Mouse (Mus musculus) CH12.LX (cell line): ENCODE measurements around the gene Gpr146. TPM values are rescaled to one million over a fixed set of nuclear protein-coding genes. Genes with fewer than 3 reads are reported as not detected.
A peak's percentile ranks its signal among the peaks of the same experiment; 100 is the strongest.

Experiments
- DNase-seq: peaks from one replicate; pipeline ENCODE4 v3.0.0-alpha.2; 2013; ENCODE audit errors: extremely low read depth
- H3K27ac ChIP-seq: 2 replicates; pipeline ENCODE4 v1.5.1; 2012; ENCODE audit warnings: low read depth, mild to moderate bottlenecking, control low read depth, moderate library complexity; ENCODE audit not compliant: insufficient read depth
- H3K27me3 ChIP-seq: replicated peaks from 2 replicates; pipeline ENCODE3; 2012; ENCODE audit warnings: inconsistent platforms
- H3K36me3 ChIP-seq, 2 experiments: replicated peaks in 1 of 2; 2 replicates each; pipeline versions ENCODE3 to v1.6.1; 2012; ENCODE audit warnings: inconsistent platforms in 1 of 2, low read length in 1 of 2, mild to moderate bottlenecking in 1 of 2, mixed read lengths in 1 of 2, moderate library complexity in 1 of 2; ENCODE audit not compliant: control insufficient read depth in 1 of 2, insufficient read depth in 1 of 2
- H3K4me1 ChIP-seq, 2 experiments: 2 replicates each; pipeline ENCODE4 v1.6.1; 2012; ENCODE audit warnings: inconsistent platforms in 1 of 2, moderate library complexity in 1 of 2; ENCODE audit not compliant: insufficient read depth in 2 of 2, control insufficient read depth in 1 of 2
- H3K4me2 ChIP-seq: 2 replicates; pipeline ENCODE4 v1.6.1; 2012; ENCODE audit warnings: low read depth, mild to moderate bottlenecking, control low read depth; ENCODE audit not compliant: poor library complexity, insufficient read depth, severe bottlenecking
- H3K4me3 ChIP-seq, 3 experiments: fragments of 150-350 bp in 1 of 3; sonication (generic) in 1 of 3; replicated peaks in 1 of 3; 2 replicates each; pipeline versions ENCODE3 to v1.5.1; 2011 to 2012; ENCODE audit warnings: low read depth in 2 of 3, low read length in 2 of 3, mild to moderate bottlenecking in 2 of 3, moderate library complexity in 2 of 3, control low read depth in 1 of 3, improper control_type of control experiment in 1 of 3, inconsistent platforms in 1 of 3, mixed read lengths in 1 of 3; ENCODE audit not compliant: poor library complexity in 1 of 3
- H3K79me2 ChIP-seq: replicated peaks from 2 replicates; pipeline ENCODE4 v1.6.1; 2012; ENCODE audit warnings: mild to moderate bottlenecking, moderate library complexity; ENCODE audit not compliant: control insufficient read depth, poor library complexity, insufficient read depth, severe bottlenecking; ENCODE audit errors: extremely low read depth
- H3K9ac ChIP-seq: 2 replicates; pipeline ENCODE4 v1.6.1; 2012; ENCODE audit warnings: low read depth, mild to moderate bottlenecking, control low read depth, moderate library complexity; ENCODE audit not compliant: insufficient read depth
- H3K9me3 ChIP-seq: replicated peaks from 2 replicates; pipeline ENCODE3; 2012; ENCODE audit warnings: low read length, inconsistent platforms, mixed read lengths
- CHD1 ChIP-seq: IDR thresholded peaks from 2 replicates; pipeline ENCODE4 v1.6.1; 2012; ENCODE audit warnings: low read depth, low read length, improper control_type of control experiment, inconsistent platforms
- CHD2 ChIP-seq: IDR thresholded peaks from 2 replicates; pipeline ENCODE4 v1.6.1; 2011; ENCODE audit warnings: low read length, improper control_type of control experiment
- CTCF ChIP-seq, 2 experiments: IDR thresholded peaks in 1 of 2; conservative IDR thresholded peaks in 1 of 2; 2 replicates each; pipeline ENCODE4 v1.5.1; 2011 to 2012; ENCODE audit warnings: low read depth in 2 of 2, low read length in 2 of 2, improper control_type of control experiment in 1 of 2, inconsistent platforms in 1 of 2, mild to moderate bottlenecking in 1 of 2, moderate library complexity in 1 of 2
- E2F4 ChIP-seq: IDR thresholded peaks from 2 replicates; pipeline ENCODE4 v1.6.1; 2011; ENCODE audit warnings: low read depth, low read length, improper control_type of control experiment; ENCODE audit not compliant: insufficient replicate concordance
- ELF1 ChIP-seq: IDR thresholded peaks from 2 replicates; pipeline ENCODE4 v1.6.1; 2014; ENCODE audit warnings: low read depth, mild to moderate bottlenecking, inconsistent platforms, low read length, improper control_type of control experiment
- EP300 ChIP-seq: IDR thresholded peaks from 2 replicates; pipeline ENCODE4 v1.6.1; 2011; ENCODE audit warnings: low read length, improper control_type of control experiment
- ETS1 ChIP-seq: conservative IDR thresholded peaks from 2 replicates; pipeline ENCODE4 v1.6.1; 2012; ENCODE audit warnings: low read depth, mild to moderate bottlenecking, inconsistent platforms, low read length, improper control_type of control experiment, moderate library complexity
- GABPA ChIP-seq: IDR thresholded peaks from 2 replicates; pipeline ENCODE4 v1.6.1; 2012; ENCODE audit warnings: low read depth, low read length, improper control_type of control experiment, inconsistent platforms; ENCODE audit not compliant: insufficient replicate concordance
- HCFC1 ChIP-seq: IDR thresholded peaks from 2 replicates; pipeline ENCODE4 v1.6.1; 2012; ENCODE audit warnings: low read depth, mild to moderate bottlenecking, inconsistent platforms, low read length, improper control_type of control experiment
- JUND ChIP-seq: conservative IDR thresholded peaks from 2 replicates; pipeline ENCODE4 v1.6.1; 2011; ENCODE audit warnings: low read depth, low read length, improper control_type of control experiment
- KAT2A ChIP-seq: IDR thresholded peaks from 2 replicates; pipeline ENCODE4 v1.6.1; 2012; ENCODE audit warnings: low read length, improper control_type of control experiment, inconsistent platforms; ENCODE audit not compliant: insufficient replicate concordance
- MAFK ChIP-seq: IDR thresholded peaks from 2 replicates; pipeline ENCODE4 v1.6.1; 2011; ENCODE audit warnings: low read length, improper control_type of control experiment; ENCODE audit not compliant: insufficient replicate concordance
- MAZ ChIP-seq: IDR thresholded peaks from 2 replicates; pipeline ENCODE4 v1.6.1; 2012; ENCODE audit warnings: low read depth, mild to moderate bottlenecking, inconsistent platforms, low read length, improper control_type of control experiment, moderate library complexity
- MXI1 ChIP-seq: IDR thresholded peaks from 2 replicates; pipeline ENCODE4 v1.6.1; 2011; ENCODE audit warnings: mild to moderate bottlenecking, low read depth, low read length, improper control_type of control experiment
- MYC ChIP-seq: IDR thresholded peaks from 2 replicates; pipeline ENCODE4 v1.6.1; 2011; ENCODE audit warnings: low read depth, mild to moderate bottlenecking, improper control_type of control experiment, low read length
- NELFE ChIP-seq: IDR thresholded peaks from 2 replicates; pipeline ENCODE4 v1.6.1; 2011; ENCODE audit warnings: low read depth, low read length, improper control_type of control experiment
- PAX5 ChIP-seq: IDR thresholded peaks from 2 replicates; pipeline ENCODE4 v1.6.1; 2012; ENCODE audit warnings: low read length, inconsistent platforms, mixed read lengths
- POLR2AphosphoS2 ChIP-seq: IDR thresholded peaks from 2 replicates; pipeline ENCODE4 v1.6.1; 2011; ENCODE audit warnings: low read depth, low read length, improper control_type of control experiment
- RAD21 ChIP-seq: IDR thresholded peaks from 2 replicates; pipeline ENCODE4 v1.6.1; 2011; ENCODE audit warnings: low read depth, mild to moderate bottlenecking, low read length, improper control_type of control experiment, moderate library complexity
- SIN3A ChIP-seq: IDR thresholded peaks from 2 replicates; pipeline ENCODE4 v1.6.1; 2012; ENCODE audit warnings: low read length, improper control_type of control experiment, inconsistent platforms
- SMC3 ChIP-seq: IDR thresholded peaks from 2 replicates; pipeline ENCODE4 v1.6.1; 2011; ENCODE audit warnings: low read depth, low read length, improper control_type of control experiment
- TCF12 ChIP-seq: IDR thresholded peaks from 2 replicates; pipeline ENCODE4 v1.6.1; 2014; ENCODE audit warnings: low read depth, mild to moderate bottlenecking, inconsistent platforms, low read length, improper control_type of control experiment
- UBTF ChIP-seq: IDR thresholded peaks from 2 replicates; pipeline ENCODE4 v1.6.1; 2012; ENCODE audit warnings: low read depth, mild to moderate bottlenecking, inconsistent platforms, low read length, improper control_type of control experiment, moderate library complexity
- USF1 ChIP-seq: IDR thresholded peaks from 2 replicates; pipeline ENCODE4 v1.6.1; 2014; ENCODE audit warnings: low read depth, mild to moderate bottlenecking, inconsistent platforms, low read length, improper control_type of control experiment
- USF2 ChIP-seq: conservative IDR thresholded peaks from 2 replicates; pipeline ENCODE4 v1.6.1; 2011; ENCODE audit warnings: low read depth, low read length, improper control_type of control experiment
- ZNF384 ChIP-seq: IDR thresholded peaks from 2 replicates; pipeline ENCODE4 v1.6.1; 2012; ENCODE audit warnings: low read depth, low read length, improper control_type of control experiment, inconsistent platforms
- dilution Hi-C: fragments of 300-500 bp; cut with MboI; formaldehyde crosslinking; loops from 2 replicates; pipeline ENCODE4 v1.14.3; 2020; ENCODE audit warnings: low sequenced_read_pairs; ENCODE audit not compliant: extremely low pct_unique_long_range_greater_than_20kb, extremely low pct_ligation_motif_present
- in situ Hi-C: fragments of 300-500 bp; cut with MboI; formaldehyde crosslinking; loops from 3 replicates; pipeline ENCODE4 v1.14.3; 2019; ENCODE audit warnings: low sequenced_read_pairs, low pct_ligation_motif_present, low pct_unique_long_range_greater_than_20kb, mixed read lengths
- polyA plus RNA-seq: library from polyadenylated mRNA; unstranded; fragments of >175 nt; gene quantifications from 2 replicates; pipeline ENCODE4 v1.2.1, GENCODE M21; 2012; ENCODE audit warnings: low read depth; ENCODE audit not compliant: insufficient read length
- total RNA-seq, 2 experiments: library from RNA; depleted of rRNA; stranded (reverse); fragments of 300-350 nt in 1 of 2; fragments of >200 nt in 1 of 2; gene quantifications; 2 replicates each; pipeline ENCODE4 v1.2.3; 2012 to 2014

Gpr146 gene
- total RNA-seq (2012; rRNA removed) = 0.08 and 0.13 TPM in 2 replicates
- total RNA-seq (2014; rRNA removed) = not detected in 2 replicates
- polyA plus RNA-seq = not detected in 2 replicates

DNA sequence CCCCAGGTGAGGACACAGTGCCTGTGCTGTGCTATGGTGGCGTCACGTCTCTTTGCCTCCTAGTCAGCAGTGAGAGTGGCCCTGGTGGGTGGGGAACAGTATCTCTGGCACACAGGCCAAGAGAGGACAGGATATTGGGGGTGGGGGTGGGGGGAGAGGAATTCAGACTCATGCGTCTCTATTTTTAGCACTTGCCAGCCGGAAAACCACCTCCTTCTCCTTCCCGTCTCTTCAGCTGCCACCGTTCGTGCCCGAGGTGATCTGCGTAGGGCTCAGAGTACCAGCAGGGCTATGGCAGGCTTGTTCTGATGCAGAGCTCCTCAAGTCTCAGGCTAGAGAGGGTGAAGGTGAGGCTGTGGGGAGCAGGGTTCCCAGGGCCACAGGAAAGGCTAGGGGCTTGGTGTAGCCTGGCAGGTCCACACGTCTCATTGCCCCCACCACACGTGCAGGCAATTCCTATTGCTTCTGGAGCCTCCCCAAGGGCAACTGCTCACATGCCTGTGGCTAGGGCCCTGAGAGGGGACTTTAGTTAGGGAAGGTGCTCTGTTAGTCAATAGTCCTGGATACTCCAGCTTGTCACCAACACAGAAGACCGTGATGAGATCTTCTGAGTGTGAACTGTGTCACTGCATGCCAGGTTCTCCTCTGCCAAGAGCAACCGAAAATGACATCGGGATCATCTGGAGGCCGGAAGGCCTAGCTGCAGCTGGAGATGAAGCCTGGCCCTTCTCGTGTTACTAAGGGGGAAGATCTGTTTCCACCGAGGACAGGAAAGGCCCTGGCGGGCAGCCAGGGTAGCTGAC is at the start of gene Gpr146:
Gene Gpr146, plus strand, starts transcription at position 230 of the 803 bp plus-strand sequence.
- no peak within 1 kb of the TSS for H3K9ac ChIP-seq
- H3K4me1 ChIP-seq = peaks cover 4 to 17% of the 10 kb centered on the region in 2 experiments
- no peaks in the 10 kb centered on the region for H3K27me3 ChIP-seq
- dilution Hi-C loops (no loop called here), in situ Hi-C loops (no loop called here)
- H3K4me3 ChIP-seq = no peak within 1 kb of the TSS
- TF ChIP-seq MAZ = no peak
- no peak for TF ChIP-seq POLR2AphosphoS2
- no peak for TF ChIP-seq GABPA
- TF ChIP-seq UBTF = no peak
- no peak for TF ChIP-seq SIN3A
- TF ChIP-seq MAFK = no peak
- no peak within 1 kb of the TSS for H3K27ac ChIP-seq
- DNase-seq = no peak
- H3K79me2 ChIP-seq = no peaks in the 10 kb centered on the region
- no peak within 1 kb of the TSS for H3K4me2 ChIP-seq
- no peaks in the 10 kb centered on the region for H3K9me3 ChIP-seq
- peaks cover 0 to 33% of the 10 kb centered on the region in 2 experiments for H3K36me3 ChIP-seq

DNA sequence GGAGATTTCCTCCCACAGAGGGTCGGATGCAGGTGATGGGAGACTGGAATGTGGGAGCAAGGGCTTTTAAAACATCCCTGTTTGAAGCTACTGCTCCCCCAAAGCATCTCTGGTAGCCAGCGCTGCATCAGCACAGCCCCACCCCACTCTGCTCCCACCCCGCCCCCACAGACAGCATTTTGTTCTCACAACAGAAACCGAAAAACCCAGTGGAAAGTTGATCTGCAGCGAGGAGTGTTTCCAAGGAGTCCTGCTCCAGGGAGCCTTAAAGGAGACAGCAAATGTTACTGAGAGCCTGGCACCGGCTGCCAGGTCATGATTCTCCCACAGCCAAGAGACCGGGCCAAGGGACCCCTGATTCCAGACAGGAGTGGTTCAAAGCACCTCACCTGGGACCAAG is 46.7 kb upstream of the Gpr146 start:
- in situ Hi-C loops = no loop called here
- peaks cover 0 to 9% of the 10 kb centered on the region in 2 experiments for H3K36me3 ChIP-seq

DNA sequence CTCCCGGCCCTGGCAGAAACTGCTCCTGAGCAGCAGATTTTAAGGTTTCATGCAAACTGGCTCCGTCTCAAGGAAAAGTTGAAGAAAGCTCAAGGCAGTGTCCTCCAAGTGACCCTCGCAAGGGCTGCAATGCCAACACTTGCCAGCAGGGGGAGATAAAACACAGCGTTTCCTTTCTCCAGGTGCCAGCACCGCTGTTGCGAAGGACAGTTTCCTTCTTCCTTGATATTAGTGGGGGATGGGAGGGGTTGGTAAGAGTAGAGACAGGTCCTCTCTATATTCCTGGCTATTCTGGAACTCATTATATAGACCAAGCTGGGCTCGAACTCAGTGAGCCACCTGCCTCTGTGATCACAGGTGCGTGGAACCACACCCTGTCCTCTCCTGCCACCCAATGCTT is 45.8 kb upstream of the Gpr146 start:
- peak; percentile 74 for DNase-seq
- Histone ChIP-seq H3K36me3 (peaks cover 4 to 19% of the 10 kb centered on the region in 2 experiments), H3K27me3 (no peaks in the 10 kb centered on the region), H3K9ac (no peak overlapping the region), H3K9me3 (no peaks in the 10 kb centered on the region), H3K4me2 (no peak overlapping the region), H3K27ac (no peak overlapping the region), H3K4me1 (0 out of 4 replicates have a peak, but pooled peaks cover 0 to 2% of the 10 kb centered on the region in 2 experiments), H3K79me2 (no peaks in the 10 kb centered on the region), H3K4me3 (no peak overlapping the region)
- in situ Hi-C loops (no loop called here), dilution Hi-C loops (no loop called here)
- peak; percentile 80 for TF ChIP-seq SMC3
- TF ChIP-seq NELFE = no peak
- no peak for TF ChIP-seq CHD1
- TF ChIP-seq UBTF = no peak
- no peak for TF ChIP-seq SIN3A
- no peak for TF ChIP-seq POLR2AphosphoS2
- no peak for TF ChIP-seq JUND
- TF ChIP-seq USF1 = no peak
- no peak for TF ChIP-seq MAFK
- TF ChIP-seq TCF12 = no peak
- TF ChIP-seq CTCF (conservative IDR thresholded peaks at IDR 0.05 in 1 of 2, IDR thresholded peaks at IDR 0.05 in 1 of 2; ENCODE audit: low read depth in 2 of 2, low read length in 2 of 2) = peak; percentile 96 to 98
- TF ChIP-seq ZNF384 = no peak
- TF ChIP-seq MAZ = no peak
- peak; percentile 87 for TF ChIP-seq RAD21
- TF ChIP-seq KAT2A = no peak
- TF ChIP-seq ETS1 = no peak
- TF ChIP-seq PAX5 = no peak

More for the DNA sequence above, 46.7 kb upstream of the Gpr146 start:
- H3K4me3 ChIP-seq = no peak overlapping the region
- no peak overlapping the region for H3K9ac ChIP-seq
- dilution Hi-C loops = no loop called here
- H3K4me1 ChIP-seq = peaks cover 3 to 5% of the 10 kb centered on the region in 2 experiments
- no peaks in the 10 kb centered on the region for H3K79me2 ChIP-seq
- no peak overlapping the region for H3K27ac ChIP-seq
- no peaks in the 10 kb centered on the region for H3K9me3 ChIP-seq
- no peak for TF ChIP-seq USF2
- TF ChIP-seq CHD1 = no peak
- no peak for TF ChIP-seq CTCF (conservative IDR thresholded peaks at IDR 0.05 in 1 of 2, IDR thresholded peaks at IDR 0.05 in 1 of 2; ENCODE audit: low read depth in 2 of 2, low read length in 2 of 2)
- TF ChIP-seq MYC = no peak
- no peak for TF ChIP-seq MAZ
- no peak for TF ChIP-seq ELF1
- no peak for TF ChIP-seq CHD2
- no peak for TF ChIP-seq SIN3A
- no peak for TF ChIP-seq EP300
- TF ChIP-seq E2F4 = no peak
- no peak for TF ChIP-seq ZNF384
- no peak for TF ChIP-seq HCFC1
- TF ChIP-seq MXI1 = no peak
- no peak for TF ChIP-seq USF1
- no peak for DNase-seq
- peak overlapping the region; percentile 11; the same call in 1 of the 2 replicates for H3K4me2 ChIP-seq
- H3K27me3 ChIP-seq = no peaks in the 10 kb centered on the region
